Mouse (Mus musculus) kidney, embryonic 14.5 days (tissue): ENCODE measurements around the gene Sirt5. TPM values are rescaled to one million over a fixed set of nuclear protein-coding genes. Genes with fewer than 3 reads are reported as not detected.

ENCODE experiments used
- ATAC-seq: fragments of 200-750 bp; cut with Nextera tagmentation; 2 replicates; pipeline ENCODE4 v1.8.0; 2017; ENCODE audit warnings: moderate number of reproducible peaks, mild to moderate bottlenecking, moderate TSS enrichment, moderate library complexity; ENCODE audit not compliant: low FRiP score, low TSS enrichment
- H3K27ac ChIP-seq: fragments of 300-500 bp; sonication (generic); 2 replicates; pipeline ENCODE4 v1.5.1; 2014; ENCODE audit warnings: low read depth, mild to moderate bottlenecking, low read length, moderate library complexity, mixed read lengths
- H3K27me3 ChIP-seq: fragments of 300-500 bp; sonication (generic); 2 replicates; pipeline ENCODE4 v1.6.1; 2014; ENCODE audit warnings: mild to moderate bottlenecking, low read length; ENCODE audit not compliant: control insufficient read depth, insufficient read depth
- H3K36me3 ChIP-seq: fragments of 300-500 bp; sonication (generic); 2 replicates; pipeline ENCODE4 v1.6.1; 2014; ENCODE audit warnings: low read length, mixed read lengths; ENCODE audit not compliant: control insufficient read depth, insufficient read depth
- H3K4me1 ChIP-seq: fragments of 300-500 bp; sonication (generic); 2 replicates; pipeline ENCODE4 v1.6.1; 2014; ENCODE audit warnings: low read length, mixed read lengths; ENCODE audit not compliant: control insufficient read depth, insufficient read depth
- H3K4me2 ChIP-seq: fragments of 300-500 bp; sonication (generic); replicated peaks from 2 replicates; pipeline ENCODE4 v1.6.1; 2014; ENCODE audit warnings: low read depth, mild to moderate bottlenecking, low read length
- H3K4me3 ChIP-seq: fragments of 300-500 bp; sonication (generic); 2 replicates; pipeline ENCODE4 v1.5.1; 2014; ENCODE audit warnings: mild to moderate bottlenecking, low read length
- H3K9ac ChIP-seq: fragments of 300-500 bp; sonication (generic); 2 replicates; pipeline ENCODE4 v1.6.1; 2014; ENCODE audit warnings: low read depth, mild to moderate bottlenecking, low read length, moderate library complexity
- H3K9me3 ChIP-seq: fragments of 300-500 bp; sonication (generic); 2 replicates; pipeline ENCODE4 v1.6.1; 2016; ENCODE audit warnings: low read length; ENCODE audit not compliant: control insufficient read depth
- WGBS: fragments of 180-500 bp; shearing (Covaris S2); extraction: QIAGEN DNeasy Blood & Tissue Kit; methylation state at CpG from one replicate; pipeline ENCODE4 v1.1.7; 2014; 5-methylcytosine and 5-hydroxymethylcytosine counted together
- polyA plus RNA-seq: library from polyadenylated mRNA; unstranded; fragments of >200 nt; fragmentation: Nextera tagmentation; extraction: Ambion mirVana; gene quantifications from 2 replicates; pipeline ENCODE4 v1.2.1, GENCODE M21; 2014

Gene Sirt5
- polyA plus RNA-seq, 1 experiment from 2014 or later, result 19.1 TPM

DNA sequence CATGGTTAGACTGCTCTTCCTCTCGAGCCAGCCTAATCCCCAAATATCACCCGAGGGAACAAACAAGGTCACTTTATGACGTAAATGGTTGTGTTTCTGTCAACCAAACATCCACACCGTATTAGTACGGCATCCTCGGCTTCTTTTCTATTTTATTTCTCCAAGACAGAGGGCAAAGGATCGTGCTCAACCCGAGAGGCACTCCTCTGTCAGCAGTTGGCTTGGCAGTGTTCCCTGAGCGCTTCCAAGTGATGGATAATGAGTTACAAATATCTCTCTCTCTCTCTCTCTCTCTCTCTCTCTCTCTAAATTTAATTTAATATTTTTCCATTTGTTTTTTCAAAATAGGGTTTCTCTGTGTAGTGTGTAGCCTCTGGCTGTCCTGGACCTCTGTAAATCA, 2.9 kb upstream of the Sirt5 start:
- Histone ChIP-seq H3K4me2 (no peak overlapping the region), H3K36me3 (no peaks in the 10 kb centered on the region), H3K27ac (no peak overlapping the region), H3K4me1 (peaks cover 6% of the 10 kb centered on the region; the same call in 1 of the 2 replicates), H3K4me3 (no peak overlapping the region), H3K9me3 (no peaks in the 10 kb centered on the region), H3K9ac (no peak overlapping the region), H3K27me3 (no peaks in the 10 kb centered on the region)
- no peak for ATAC-seq
- 76% methylated on average over 9 of the region's 9 CpGs for WGBS

GRCm38 (mm10) chr13:43365825-43366184, 509 bp downstream of the Sirt5 start:
- Histone ChIP-seq H3K4me2 (peak overlapping the region; percentile 84), H3K27ac (peak overlapping the region; percentile 55; the same call in 1 of the 2 replicates), H3K4me3 (peak overlapping the region; percentile 56), H3K27me3 (no peaks in the 10 kb centered on the region), H3K9me3 (no peaks in the 10 kb centered on the region), H3K4me1 (peaks cover 6% of the 10 kb centered on the region; the same call in 1 of the 2 replicates), H3K36me3 (no peaks in the 10 kb centered on the region; the same call in 1 of the 2 replicates), H3K9ac (peak overlapping the region; percentile 75)
- ATAC-seq, result peak; percentile 50
- 7% methylated on average over 11 of the region's 11 CpGs for WGBS

DNA sequence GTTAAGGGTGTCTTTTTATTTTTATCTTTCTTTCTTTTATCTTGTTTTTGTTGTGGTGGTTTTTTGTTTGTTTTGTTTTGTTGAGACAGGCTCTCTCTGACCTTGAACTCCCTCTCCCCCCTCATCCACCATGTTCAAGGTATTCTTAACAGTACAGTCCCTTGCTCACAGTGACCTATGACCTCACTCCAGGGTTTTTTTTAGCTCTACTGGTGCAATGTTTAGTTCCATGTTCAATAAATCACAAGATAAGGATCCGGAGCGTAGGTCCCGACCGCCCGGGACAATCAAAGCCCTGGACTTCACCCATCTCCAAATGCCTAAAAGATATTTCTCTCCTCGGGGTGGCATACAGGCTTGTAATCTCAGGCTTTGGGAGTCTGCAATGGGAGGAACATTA, 4.8 kb downstream of the Sirt5 start:
- Histone ChIP-seq H3K4me3 (no peak overlapping the region), H3K27ac (no peak overlapping the region), H3K36me3 (peaks cover 11% of the 10 kb centered on the region; the same call in 1 of the 2 replicates), H3K9ac (no peak overlapping the region), H3K27me3 (no peaks in the 10 kb centered on the region), H3K4me2 (no peak overlapping the region), H3K4me1 (peaks cover 6% of the 10 kb centered on the region; the same call in 1 of the 2 replicates), H3K9me3 (no peaks in the 10 kb centered on the region)
- no peak for ATAC-seq
- WGBS, result 76% methylated on average over 6 of the region's 6 CpGs

- no peak overlapping the region for H3K4me3 ChIP-seq
- 92% methylated on average over 1 of the region's 1 CpGs for WGBS
- no peaks in the 10 kb centered on the region for H3K27me3 ChIP-seq
- H3K27ac ChIP-seq, result no peak overlapping the region
- H3K4me1 ChIP-seq, result no peaks in the 10 kb centered on the region
- ATAC-seq, result no peak
- peaks cover 14% of the 10 kb centered on the region; the same call in 1 of the 2 replicates for H3K36me3 ChIP-seq
- H3K9ac ChIP-seq, result no peak overlapping the region
- H3K4me2 ChIP-seq, result no peak overlapping the region
- no peaks in the 10 kb centered on the region for H3K9me3 ChIP-seq
These were observed 7.6 kb downstream of the Sirt5 start for GRCm38 (mm10) chr13:43372892-43373291.

DNA sequence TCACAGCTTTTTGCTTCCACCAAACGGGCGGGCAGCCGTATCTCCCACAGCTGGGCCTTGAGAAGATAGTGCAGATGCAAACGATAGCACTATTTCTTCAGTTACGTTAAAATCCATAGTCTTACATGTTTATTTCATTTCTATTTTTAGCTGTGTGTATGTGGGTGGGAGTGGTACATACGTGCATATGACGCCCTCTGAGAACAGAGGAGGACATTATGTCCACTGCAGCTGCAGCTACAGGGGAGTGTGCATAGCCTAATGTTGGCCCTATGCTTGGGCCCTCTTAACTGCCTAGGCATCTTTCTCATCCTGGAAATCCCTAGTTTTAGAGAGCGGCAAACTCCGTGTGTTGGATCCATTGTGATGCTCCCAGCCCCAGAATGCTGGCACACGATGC, 8.9 kb downstream of the Sirt5 start:
- Histone ChIP-seq H3K36me3 (peaks cover 14% of the 10 kb centered on the region; the same call in 1 of the 2 replicates), H3K27me3 (no peaks in the 10 kb centered on the region), H3K9me3 (no peaks in the 10 kb centered on the region), H3K4me1 (no peaks in the 10 kb centered on the region), H3K27ac (no peak overlapping the region), H3K4me2 (no peak overlapping the region), H3K9ac (no peak overlapping the region), H3K4me3 (no peak overlapping the region)
- no peak for ATAC-seq
- 89% methylated on average over 10 of the region's 10 CpGs for WGBS

DNA sequence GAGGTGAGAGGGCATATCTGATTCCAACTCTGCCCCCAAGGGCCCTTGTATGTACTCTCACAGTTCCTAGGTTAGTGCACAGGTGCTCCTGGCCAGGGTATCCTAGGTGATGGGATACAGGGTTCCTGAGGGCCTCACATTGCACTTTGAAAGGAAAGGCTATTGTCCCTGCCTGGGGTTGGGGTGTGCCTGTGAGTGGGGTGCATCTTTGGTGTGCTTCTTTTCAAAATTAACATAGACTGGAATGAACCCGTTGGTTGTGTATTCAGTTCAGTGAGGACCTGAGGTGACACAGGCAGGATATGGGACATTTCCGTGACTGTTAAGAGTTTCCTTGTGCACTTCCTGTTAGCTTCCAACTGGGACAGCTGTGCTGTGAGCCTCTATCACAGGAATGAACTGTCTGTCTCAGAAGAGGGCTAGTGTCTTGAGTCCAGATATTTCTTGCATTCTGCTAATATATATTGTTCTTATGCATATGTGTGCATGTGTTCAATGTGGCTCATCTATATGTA, 9.7 kb downstream of the Sirt5 start:
- H3K36me3 ChIP-seq, result peaks cover 14% of the 10 kb centered on the region; the same call in 1 of the 2 replicates
- H3K4me3 ChIP-seq, result no peak overlapping the region
- no peak overlapping the region for H3K27ac ChIP-seq
- no peak overlapping the region for H3K4me2 ChIP-seq
- 62% methylated on average over 2 of the region's 2 CpGs for WGBS
- ATAC-seq, result no peak
- no peaks in the 10 kb centered on the region for H3K9me3 ChIP-seq
- H3K9ac ChIP-seq, result no peak overlapping the region
- H3K27me3 ChIP-seq, result no peaks in the 10 kb centered on the region
- no peaks in the 10 kb centered on the region for H3K4me1 ChIP-seq

DNA sequence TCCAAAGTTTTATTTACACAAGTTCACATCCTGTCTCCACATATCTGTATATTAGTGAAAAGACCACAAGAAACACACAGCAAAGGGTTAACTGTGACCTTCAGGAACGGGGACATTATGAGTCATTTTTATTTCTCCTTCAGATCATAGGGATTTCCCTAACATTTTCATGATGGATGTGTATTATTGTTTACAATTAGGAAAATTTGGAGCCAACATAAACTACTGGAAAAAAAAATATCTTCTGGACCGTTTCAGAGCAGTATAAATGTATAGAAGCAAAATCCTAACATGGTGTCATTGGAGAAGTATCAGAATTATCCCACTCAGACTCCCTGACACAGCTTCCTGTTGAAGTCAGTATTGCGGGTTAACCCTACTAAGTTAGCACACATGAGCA, 14.7 kb downstream of the Sirt5 start:
- no peak for ATAC-seq
- Histone ChIP-seq H3K27me3 (no peaks in the 10 kb centered on the region), H3K27ac (no peak overlapping the region), H3K4me3 (no peak overlapping the region), H3K4me1 (no peaks in the 10 kb centered on the region), H3K9me3 (no peaks in the 10 kb centered on the region), H3K9ac (no peak overlapping the region), H3K4me2 (no peak overlapping the region), H3K36me3 (0 out of 2 replicates have a peak, but pooled peaks cover 2% of the 10 kb centered on the region)
- WGBS, result 63% methylated on average over 3 of the region's 3 CpGs

- H3K9ac ChIP-seq, result no peak overlapping the region
- H3K27me3 ChIP-seq, result no peaks in the 10 kb centered on the region
- no peak overlapping the region for H3K27ac ChIP-seq
- no peak overlapping the region for H3K4me3 ChIP-seq
- no peaks in the 10 kb centered on the region; the same call in 1 of the 2 replicates for H3K36me3 ChIP-seq
- H3K9me3 ChIP-seq, result peaks cover 7% of the 10 kb centered on the region
- H3K4me2 ChIP-seq, result no peak overlapping the region
- no peak for ATAC-seq
- H3K4me1 ChIP-seq, result no peaks in the 10 kb centered on the region
- WGBS, result 95% methylated on average over 10 of the region's 10 CpGs
These were observed 20.0 kb downstream of the Sirt5 start for GRCm38 (mm10) chr13:43385321-43385720.

DNA sequence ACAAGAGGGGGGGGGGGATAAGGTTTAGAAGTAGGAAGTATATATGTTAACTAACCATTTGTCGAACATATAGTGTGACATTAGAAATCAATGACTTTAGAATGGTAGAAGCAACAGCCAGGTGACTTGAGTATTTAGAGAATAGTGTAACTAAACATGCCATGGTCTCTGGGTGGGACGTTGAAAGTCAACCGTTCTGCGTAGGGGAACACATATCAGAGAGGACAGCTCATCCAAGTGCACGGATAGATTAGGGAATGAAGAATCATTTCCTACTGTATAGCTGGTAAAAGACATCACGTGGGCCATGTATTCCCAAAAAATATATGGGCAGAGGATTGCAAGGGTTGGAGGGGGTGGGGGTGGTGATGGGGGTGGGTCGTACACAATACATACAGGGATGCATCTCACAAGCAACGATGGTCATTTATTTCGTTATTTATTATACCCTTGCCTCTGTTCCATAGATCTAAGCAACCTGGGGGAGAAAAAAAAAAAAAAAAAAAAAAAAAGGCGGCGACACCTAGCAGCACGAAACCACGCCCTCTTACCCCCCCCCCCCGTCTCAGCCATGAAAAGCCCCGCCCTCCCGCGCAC, 32.5 kb downstream of the Sirt5 start:
- peaks cover 7% of the 10 kb centered on the region; the same call in 1 of the 2 replicates for H3K4me1 ChIP-seq
- H3K27ac ChIP-seq, result no peak overlapping the region; the same call in 1 of the 2 replicates
- H3K36me3 ChIP-seq, result peaks cover 32% of the 10 kb centered on the region
- peak overlapping the region; percentile 58 for H3K4me2 ChIP-seq
- no peak for ATAC-seq
- no peak overlapping the region for H3K9ac ChIP-seq
- WGBS, result 48% methylated on average over 15 of the region's 17 CpGs
- no peaks in the 10 kb centered on the region for H3K9me3 ChIP-seq
- H3K27me3 ChIP-seq, result no peaks in the 10 kb centered on the region
- H3K4me3 ChIP-seq, result peak overlapping the region; percentile 84
